Mouse (Mus musculus) thymus, adult 2 months (tissue): ENCODE results near the gene Katnb1.

ENCODE experiments used
- CTCF ChIP-seq: fragments of 200-500 bp; IDR thresholded peaks from 2 replicates; pipeline ENCODE4 v1.5.1; 2012; ENCODE audit warnings: mild to moderate bottlenecking, control low read depth, low read length, moderate library complexity, borderline replicate concordance; ENCODE audit not compliant: control insufficient read depth, poor library complexity, insufficient read depth; ENCODE audit errors: extremely low read depth
- POLR2A ChIP-seq: fragments of 200-500 bp; IDR thresholded peaks from 2 replicates; pipeline ENCODE4 v1.6.1; 2012; ENCODE audit warnings: mild to moderate bottlenecking, low read length, control low read depth, moderate library complexity; ENCODE audit not compliant: control insufficient read depth, poor library complexity, insufficient read depth; ENCODE audit errors: extremely low read depth

DNA sequence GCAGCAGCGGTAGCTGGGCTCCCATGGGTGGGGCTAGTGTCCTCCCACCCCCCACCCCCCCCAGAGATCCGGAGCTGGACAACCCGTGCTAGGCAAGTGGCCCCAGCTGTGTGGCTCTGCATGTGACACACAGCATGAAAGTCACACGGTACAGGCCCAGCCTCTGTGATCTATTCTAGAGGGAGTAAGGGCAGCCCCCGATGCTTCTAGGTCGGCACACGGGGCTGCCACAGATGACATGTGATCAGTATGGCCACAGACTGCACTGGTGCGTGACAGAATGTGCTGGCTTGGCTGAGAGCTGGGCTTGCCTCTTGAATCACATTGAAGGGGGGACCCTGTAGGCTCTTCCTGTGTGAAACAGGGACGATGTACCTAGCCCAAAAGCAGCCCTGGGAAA, 46.7 kb downstream of the Katnb1 start:
- TF ChIP-seq CTCF, result no peak
- TF ChIP-seq POLR2A, result no peak
